Mouse (Mus musculus): ENCODE measurements around the gene Fus.

Gene Fus

GRCm38 (mm10) chr7:127944614-127945013 lies 22.6 kb upstream of the Fus start:
- DNase-seq (ENCODE audit: low spot score): no peak

GRCm38 (mm10) chr7:127946470-127947023 lies 20.7 kb upstream of the Fus start, which contains the start of gene Prss36:
TSS of gene Prss36 (minus strand) at chr7:127946725.
- DNase-seq (ENCODE audit: low spot score): no peak

- DNase-seq (ENCODE audit: low spot score): no peak
These were observed 14.2 kb upstream of the Fus start for GRCm38 (mm10) chr7:127952864-127953581.

DNA sequence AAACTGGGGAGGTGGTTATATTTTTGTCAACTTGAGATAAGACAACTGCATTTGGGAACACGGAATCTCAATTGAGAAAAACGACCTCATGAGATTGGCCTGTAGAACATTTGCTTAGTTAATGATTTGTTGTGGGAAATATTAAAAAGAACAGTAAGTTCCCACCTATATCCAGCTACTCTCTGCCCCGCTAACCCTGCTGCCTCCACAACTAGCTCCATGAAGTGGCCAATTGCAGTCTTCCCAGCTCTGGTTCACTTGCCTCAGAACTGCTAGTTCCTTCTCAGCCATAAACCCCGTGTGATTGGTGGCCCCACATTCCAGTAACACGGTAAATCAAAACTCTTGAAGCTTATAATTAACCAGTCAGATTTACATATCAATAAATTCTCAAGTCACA lies 7.9 kb upstream of the Fus start:
- DNase-seq (ENCODE audit: low spot score): no peak

DNA sequence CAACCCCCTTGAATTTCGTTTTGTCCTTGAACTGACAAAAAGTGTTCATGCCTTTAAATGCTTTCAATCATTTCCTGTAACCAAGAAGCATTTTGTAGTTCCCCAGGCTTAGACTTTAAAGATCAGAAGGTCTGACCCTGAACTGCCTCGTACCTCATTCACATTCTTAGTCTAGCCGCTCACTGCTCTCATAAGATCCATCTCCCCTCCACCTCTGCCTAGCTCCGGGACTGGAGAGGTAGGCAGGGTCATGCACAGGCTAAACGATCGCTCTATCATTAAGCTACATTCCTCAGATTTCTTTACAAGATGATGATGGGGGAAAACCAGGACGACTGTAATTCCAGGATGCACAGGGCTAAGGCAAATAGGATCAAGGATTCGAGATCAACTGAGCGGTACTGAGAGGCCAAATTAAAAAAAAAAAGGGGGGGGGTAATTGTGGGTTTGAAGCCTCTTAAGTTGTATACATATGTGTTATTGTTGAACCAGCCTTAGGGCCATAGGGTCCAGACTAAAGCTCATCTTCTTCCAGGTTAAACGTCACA lies 812 bp upstream of the Fus start:
- peak; percentile 25 for DNase-seq (ENCODE audit: low spot score)

DNA sequence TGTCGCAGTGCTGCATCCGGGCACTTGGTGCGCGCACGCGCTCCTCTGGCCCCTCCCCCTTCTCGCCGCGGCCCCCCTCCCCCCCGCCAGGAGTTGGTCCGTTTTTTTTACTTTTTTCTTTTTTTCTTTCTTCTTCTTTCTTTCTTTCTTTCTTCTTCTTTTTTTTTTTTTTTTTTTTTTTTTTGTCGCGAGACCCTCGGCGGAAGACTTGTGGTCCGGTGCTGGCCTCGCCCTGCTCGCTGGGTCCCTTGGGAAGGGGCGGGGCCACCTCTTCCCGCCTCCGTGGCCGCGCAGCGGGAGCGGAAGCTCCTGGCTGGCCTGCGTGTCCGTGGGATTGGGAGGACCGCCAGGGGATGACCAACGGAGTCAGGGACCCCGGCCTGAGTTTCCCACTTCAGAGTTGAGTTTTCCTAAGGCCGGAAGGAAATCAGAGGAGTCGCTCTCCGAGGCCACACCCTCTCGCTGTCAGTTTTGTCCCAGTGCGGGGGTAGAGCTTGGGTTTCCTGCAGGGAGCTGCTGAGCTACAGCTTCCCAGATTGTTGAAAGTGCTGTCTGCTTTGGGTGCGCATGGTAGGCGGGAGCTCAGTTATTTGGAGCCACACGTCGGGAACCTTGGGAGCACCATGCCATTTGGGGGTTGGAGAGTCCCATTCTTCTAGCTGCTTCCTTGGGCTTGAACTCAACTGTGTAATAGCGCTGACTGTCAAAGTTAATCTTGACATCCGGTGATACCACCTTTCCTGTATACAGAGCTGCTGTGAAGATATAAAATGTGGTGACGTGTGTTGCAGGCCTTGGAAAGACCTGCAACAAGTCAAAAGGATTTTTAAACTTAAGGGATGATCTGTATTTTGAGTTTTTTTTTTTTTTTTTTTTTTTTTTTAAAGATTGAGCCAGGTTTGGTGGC lies 918 bp downstream of the Fus start:
- peak; percentile 77 for DNase-seq (ENCODE audit: low spot score)

DNA sequence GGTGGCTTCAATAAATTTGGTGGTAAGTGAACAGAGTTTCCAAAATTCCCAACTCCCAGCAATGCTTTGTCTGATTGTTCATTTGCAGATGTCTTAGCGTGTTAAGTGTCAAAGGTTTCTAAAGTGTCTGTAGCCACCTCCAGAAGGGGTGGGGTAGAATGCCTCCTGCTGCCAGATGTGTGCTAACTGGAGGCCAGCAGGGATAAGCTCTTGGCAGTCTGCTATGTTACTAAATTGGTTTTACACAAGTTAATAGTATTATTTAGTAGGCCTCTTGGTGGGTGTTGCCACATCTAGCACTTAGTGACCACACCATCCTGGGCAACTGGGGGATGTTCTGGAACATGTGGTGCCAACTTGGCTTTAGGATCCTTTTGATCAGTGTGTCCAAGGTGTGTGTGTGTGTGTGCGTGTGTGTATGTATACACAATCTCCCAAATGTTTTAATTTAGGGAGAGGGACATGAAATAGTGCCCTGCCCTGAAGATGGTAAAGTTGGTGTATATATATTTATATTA lies 7.2 kb downstream of the Fus start:
- no peak for DNase-seq (ENCODE audit: low spot score)

- DNase-seq (ENCODE audit: low spot score): no peak
These were observed 11.6 kb downstream of the Fus start for GRCm38 (mm10) chr7:127978856-127979255.

- DNase-seq (ENCODE audit: low spot score): no peak
These were observed 13.3 kb downstream of the Fus start for GRCm38 (mm10) chr7:127980606-127981005.

DNA sequence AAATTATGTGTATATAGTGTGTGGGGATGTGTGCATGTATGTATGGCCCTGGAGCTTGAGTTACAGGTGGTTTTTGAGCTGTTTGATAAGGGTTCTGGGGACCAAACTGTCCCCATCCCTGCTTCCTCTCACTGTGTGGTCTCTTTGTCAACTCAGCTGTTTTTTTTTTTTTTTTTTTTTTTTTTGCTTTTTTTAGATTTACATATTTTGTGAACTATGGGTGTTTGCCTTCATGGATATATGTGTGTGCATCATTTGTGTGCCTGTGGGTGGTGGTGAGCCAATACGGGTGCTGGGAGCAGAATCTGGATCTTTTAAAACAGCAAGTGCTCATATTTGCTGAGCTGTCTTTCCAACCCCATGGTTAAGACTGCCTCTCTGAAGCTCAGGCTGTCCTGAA lies 21.6 kb downstream of the Fus start:
- no peak for DNase-seq (ENCODE audit: low spot score)

DNA sequence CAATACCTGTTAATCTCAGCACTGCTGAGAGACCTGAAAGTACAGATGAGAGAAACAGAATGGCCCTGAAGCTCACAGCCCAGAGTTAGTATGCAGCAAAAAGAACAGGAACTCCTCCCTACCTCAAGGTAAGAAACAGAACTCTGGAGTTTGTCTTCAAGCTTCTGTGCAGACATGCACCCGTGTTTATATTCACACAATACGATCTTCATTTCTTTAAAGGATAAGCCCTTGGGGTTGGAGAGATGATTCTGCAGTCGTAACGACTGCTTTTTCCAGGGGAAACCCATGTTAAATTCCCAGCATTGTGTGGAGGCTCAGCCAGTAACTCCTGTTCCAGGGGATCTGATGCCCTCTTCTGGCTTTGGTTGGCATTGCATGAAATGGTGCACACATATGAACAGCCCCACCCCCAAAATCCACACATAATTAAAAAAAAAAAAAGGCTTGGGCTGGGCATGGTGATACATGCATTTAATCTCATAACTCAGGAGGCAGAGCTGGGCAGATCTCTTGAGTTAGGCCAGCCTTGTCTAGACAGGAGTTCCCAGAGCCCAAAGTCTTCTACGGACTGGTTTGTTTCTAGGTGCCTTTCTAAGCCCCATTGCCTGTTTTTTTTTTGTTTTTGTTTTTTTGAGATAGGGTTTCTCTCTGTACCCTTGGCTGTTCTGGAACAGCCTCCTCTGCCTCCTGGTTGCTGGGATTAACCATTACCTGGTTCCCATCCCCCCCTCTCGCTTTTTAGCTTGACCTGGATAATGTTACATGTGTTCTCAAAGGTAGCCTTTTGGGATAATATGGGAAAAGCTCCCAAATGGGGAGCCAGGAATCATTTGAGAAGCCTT lies 24.6 kb downstream of the Fus start:
- DNase-seq (ENCODE audit: low spot score): peak; percentile 54

- no peak for DNase-seq (ENCODE audit: low spot score)
These were observed 25.5 kb downstream of the Fus start for GRCm38 (mm10) chr7:127992488-127993340.

DNA sequence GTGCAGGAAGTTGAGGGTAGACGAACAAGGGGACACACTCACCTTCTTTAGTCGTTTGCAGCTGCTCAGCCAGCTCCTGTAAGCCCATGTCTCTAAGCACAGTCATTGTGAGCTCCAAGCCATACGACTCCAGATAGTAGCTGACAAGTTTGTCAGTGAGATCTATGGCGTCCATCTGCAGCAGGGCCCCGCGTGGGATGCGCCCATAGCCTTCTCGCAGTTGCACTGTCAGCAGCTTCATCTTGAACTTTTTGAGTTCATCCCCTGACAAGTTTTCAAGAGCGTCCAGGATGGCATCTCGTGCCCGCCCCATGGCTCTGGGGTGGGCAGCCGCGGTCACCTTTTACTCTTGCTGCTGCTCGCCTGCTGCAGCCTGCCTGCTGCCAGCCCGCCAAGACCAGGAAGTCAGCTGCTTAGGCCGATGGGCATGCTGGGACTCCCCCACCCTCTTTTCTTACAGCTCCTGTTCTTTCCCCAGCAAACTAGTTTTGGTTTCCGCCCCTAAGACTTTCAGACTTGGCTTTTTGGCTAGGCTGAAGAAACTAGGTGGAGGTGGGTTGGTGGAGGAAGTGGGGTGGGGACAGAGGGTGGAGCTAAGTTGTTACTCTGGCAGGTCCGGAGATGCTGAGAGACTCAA lies 26.2 kb downstream of the Fus start, which contains the start of gene Pycard:
Gene Pycard (minus strand): TSS at position 527 of the 637 bp plus-strand sequence.
- no peak for DNase-seq (ENCODE audit: low spot score)

GRCm38 (mm10) chr7:127999436-127999835 lies 32.2 kb downstream of the Fus start:
- no peak for DNase-seq (ENCODE audit: low spot score)

DNA sequence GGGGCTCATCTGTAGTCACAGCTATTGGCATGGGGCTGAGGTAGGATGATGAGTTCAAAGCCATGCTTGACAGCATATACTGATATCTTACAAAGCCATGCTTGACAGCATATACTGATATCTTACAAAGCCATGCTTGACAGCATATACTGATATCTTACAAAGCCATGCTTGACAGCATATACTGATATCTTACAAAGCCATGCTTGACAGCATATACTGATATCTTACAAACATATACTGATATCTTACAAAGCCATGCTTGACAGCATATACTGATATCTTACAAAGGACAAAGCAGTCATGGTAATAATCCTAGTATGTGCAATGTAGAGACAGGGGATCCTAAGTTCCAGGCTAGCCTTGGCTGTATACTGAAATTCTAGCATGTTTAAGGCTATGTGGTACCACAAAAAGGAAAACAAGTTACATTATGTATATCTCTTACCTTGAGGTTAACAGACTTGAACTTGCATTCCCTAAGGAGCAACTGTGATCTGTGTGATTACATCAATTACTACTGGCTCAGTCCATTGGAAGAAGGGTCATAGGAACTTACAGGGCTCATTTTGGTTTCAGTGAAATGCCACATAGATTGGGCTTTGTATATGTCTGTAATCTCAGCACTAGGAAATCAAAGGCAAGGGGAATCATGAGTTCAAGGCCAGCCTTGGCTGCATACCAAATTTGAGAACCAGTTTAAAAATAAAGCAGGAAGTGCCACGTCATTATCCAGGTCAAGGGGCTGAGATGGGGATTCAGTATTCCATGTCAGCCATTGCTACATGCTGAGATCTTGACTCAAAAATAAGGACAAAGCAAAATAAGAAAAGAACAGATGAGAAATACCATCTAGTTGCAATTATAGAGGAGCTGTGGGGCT lies 33.1 kb downstream of the Fus start:
- no peak for DNase-seq (ENCODE audit: low spot score)

- DNase-seq (ENCODE audit: low spot score): no peak
These were observed 35.8 kb downstream of the Fus start for GRCm38 (mm10) chr7:128003098-128003497.

- DNase-seq (ENCODE audit: low spot score): no peak
These were observed 36.4 kb downstream of the Fus start, which contains the start of gene Trim72 for GRCm38 (mm10) chr7:128003688-128004087. TSS of gene Trim72 (plus strand) at chr7:128003949.

- DNase-seq (ENCODE audit: low spot score): no peak
These were observed 36.9 kb downstream of the Fus start for GRCm38 (mm10) chr7:128004150-128004486.
